Mouse (Mus musculus): Measurements from ENCODE around the gene Olfr229.
"Not testable (repeated sequence)": the region's sequence is repeated elsewhere in the genome, so short reads cannot be mapped to it uniquely, and the experiment has no call there.

GRCm38 (mm10) chr9:39871986-39872385 lies 35.1 kb upstream of the Olfr229 start:
- TF ChIP-seq MAFK (IDR thresholded peaks at IDR 0.05; ENCODE audit: insufficient read depth, low read depth, low read length); ZNF384 (IDR thresholded peaks at IDR 0.05; ENCODE audit: low read depth, low read length); ZC3H11A (IDR thresholded peaks at IDR 0.05; ENCODE audit: borderline replicate concordance, low read depth, low read length); CHD2 (IDR thresholded peaks at IDR 0.05; ENCODE audit: low read depth, low read length): not testable (repeated sequence)
